Mouse (Mus musculus): ENCODE data around the gene Gm5624. TPM values are rescaled to one million over a fixed set of nuclear protein-coding genes. Genes with fewer than 3 reads are reported as not detected.
"Not testable (repeated sequence)": the region's sequence is repeated elsewhere in the genome, so short reads cannot be mapped to it uniquely, and the experiment has no call there.

Gm5624 gene
- polyA plus RNA-seq (2015; fragmentation: Nextera tagmentation; extraction: Ambion mirVana), result not detected in 2 replicates

- not testable (repeated sequence) for H3K27ac ChIP-seq (ENCODE audit: low read depth, low read length); H3K36me3 ChIP-seq (ENCODE audit: control insufficient read depth, insufficient read depth); ATAC-seq; H3K9me3 ChIP-seq (ENCODE audit: control insufficient read depth); H3K4me2 ChIP-seq (replicated peaks; ENCODE audit: low read depth); H3K4me1 ChIP-seq (replicated peaks; ENCODE audit: control insufficient read depth, insufficient read depth, low read length); H3K27me3 ChIP-seq (replicated peaks; ENCODE audit: control insufficient read depth, insufficient read depth, low read length); H3K4me3 ChIP-seq (ENCODE audit: low read depth, low read length); H3K9ac ChIP-seq (ENCODE audit: low read depth, low read length)
- 77% methylated on average over 4 of the region's 4 CpGs for WGBS
Measured at GRCm38 (mm10) chr14:44627737-44628136, at the start of gene Gm5624. Gene Gm5624, minus strand, starts transcription at chr14:44627938.

GRCm38 (mm10) chr14:44591765-44592164 is 36.0 kb downstream of the Gm5624 start:
- not testable (repeated sequence) for H3K9me3 ChIP-seq (ENCODE audit: control insufficient read depth); H3K36me3 ChIP-seq (ENCODE audit: control insufficient read depth, insufficient read depth); ATAC-seq; H3K4me1 ChIP-seq (replicated peaks; ENCODE audit: control insufficient read depth, insufficient read depth, low read length); H3K27me3 ChIP-seq (replicated peaks; ENCODE audit: control insufficient read depth, insufficient read depth, low read length); H3K4me2 ChIP-seq (replicated peaks; ENCODE audit: low read depth); H3K4me3 ChIP-seq (ENCODE audit: low read depth, low read length); H3K9ac ChIP-seq (ENCODE audit: low read depth, low read length); H3K27ac ChIP-seq (ENCODE audit: low read depth, low read length)
- 77% methylated on average over 2 of the region's 2 CpGs for WGBS

GRCm38 (mm10) chr14:44582853-44583252 is 44.9 kb downstream of the Gm5624 start, which contains the start of gene Gm8247:
Gene Gm8247, plus strand, starts transcription at chr14:44583153.
- H3K4me3 ChIP-seq (ENCODE audit: low read depth, low read length); H3K9ac ChIP-seq (ENCODE audit: low read depth, low read length); H3K36me3 ChIP-seq (ENCODE audit: control insufficient read depth, insufficient read depth); H3K4me2 ChIP-seq (replicated peaks; ENCODE audit: low read depth); H3K9me3 ChIP-seq (ENCODE audit: control insufficient read depth); H3K27ac ChIP-seq (ENCODE audit: low read depth, low read length); H3K27me3 ChIP-seq (replicated peaks; ENCODE audit: control insufficient read depth, insufficient read depth, low read length); H3K4me1 ChIP-seq (replicated peaks; ENCODE audit: control insufficient read depth, insufficient read depth, low read length); ATAC-seq: not testable (repeated sequence)
- 88% methylated on average over 4 of the region's 4 CpGs for WGBS

- not testable (repeated sequence) for H3K27ac ChIP-seq (ENCODE audit: low read depth, low read length); H3K4me3 ChIP-seq (ENCODE audit: low read depth, low read length); H3K9ac ChIP-seq (ENCODE audit: low read depth, low read length)
Measured at GRCm38 (mm10) chr14:44547961-44548360, 79.8 kb downstream of the Gm5624 start.

GRCm38 (mm10) chr14:44517976-44518375 is 109.8 kb downstream of the Gm5624 start, which contains the start of gene Gm17093:
Gene Gm17093, plus strand, starts transcription at chr14:44518276.
- not testable (repeated sequence) for H3K9me3 ChIP-seq (ENCODE audit: control insufficient read depth)
- WGBS, result 85% methylated on average over 5 of the region's 5 CpGs

More at GRCm38 (mm10) chr14:44547961-44548360, 79.8 kb downstream of the Gm5624 start:
- not testable (repeated sequence) for H3K9me3 ChIP-seq (ENCODE audit: control insufficient read depth); H3K4me2 ChIP-seq (replicated peaks; ENCODE audit: low read depth); H3K4me1 ChIP-seq (replicated peaks; ENCODE audit: control insufficient read depth, insufficient read depth, low read length); H3K27me3 ChIP-seq (replicated peaks; ENCODE audit: control insufficient read depth, insufficient read depth, low read length); ATAC-seq; H3K36me3 ChIP-seq (ENCODE audit: control insufficient read depth, insufficient read depth)
- 75% methylated on average over 3 of the region's 5 CpGs for WGBS

More at GRCm38 (mm10) chr14:44517976-44518375, 109.8 kb downstream of the Gm5624 start, which contains the start of gene Gm17093:
- not testable (repeated sequence) for H3K27me3 ChIP-seq (replicated peaks; ENCODE audit: control insufficient read depth, insufficient read depth, low read length); H3K4me2 ChIP-seq (replicated peaks; ENCODE audit: low read depth); H3K9ac ChIP-seq (ENCODE audit: low read depth, low read length); H3K4me1 ChIP-seq (replicated peaks; ENCODE audit: control insufficient read depth, insufficient read depth, low read length); H3K4me3 ChIP-seq (ENCODE audit: low read depth, low read length); ATAC-seq; H3K27ac ChIP-seq (ENCODE audit: low read depth, low read length); H3K36me3 ChIP-seq (ENCODE audit: control insufficient read depth, insufficient read depth)

Other genes with a start within 250 kb of the Gm5624 start
- gene Gm3371, start 217.2 kb downstream of the Gm5624 start, polyA plus RNA-seq (2015; fragmentation: Nextera tagmentation; extraction: Ambion mirVana), result not detected in 2 replicates
- gene Gm8232, start 194.3 kb downstream of the Gm5624 start, polyA plus RNA-seq (2015; fragmentation: Nextera tagmentation; extraction: Ambion mirVana), result not detected in 2 replicates
- gene BC061237, start 135.5 kb downstream of the Gm5624 start, polyA plus RNA-seq (2015; fragmentation: Nextera tagmentation; extraction: Ambion mirVana), result 0.26 TPM in 1 of 2 replicates, not detected in the other
- not detected in 2 replicates for gene Gm17093, start 109.7 kb downstream of the Gm5624 start, polyA plus RNA-seq (2015; fragmentation: Nextera tagmentation; extraction: Ambion mirVana)
- gene Gm8247, start 44.8 kb downstream of the Gm5624 start, polyA plus RNA-seq (2015; fragmentation: Nextera tagmentation; extraction: Ambion mirVana), result not detected in 2 replicates
- gene Gm8257, start 78.5 kb upstream of the Gm5624 start, polyA plus RNA-seq (2015; fragmentation: Nextera tagmentation; extraction: Ambion mirVana), result not detected in 2 replicates
- not detected in 2 replicates for gene Gm8267, start 122.4 kb upstream of the Gm5624 start, polyA plus RNA-seq (2015; fragmentation: Nextera tagmentation; extraction: Ambion mirVana)
- gene Ptgdr, start 231.4 kb upstream of the Gm5624 start, polyA plus RNA-seq (2015; fragmentation: Nextera tagmentation; extraction: Ambion mirVana), result 0.75 and 0.93 TPM in 2 replicates